In the genomic region with DNA sequence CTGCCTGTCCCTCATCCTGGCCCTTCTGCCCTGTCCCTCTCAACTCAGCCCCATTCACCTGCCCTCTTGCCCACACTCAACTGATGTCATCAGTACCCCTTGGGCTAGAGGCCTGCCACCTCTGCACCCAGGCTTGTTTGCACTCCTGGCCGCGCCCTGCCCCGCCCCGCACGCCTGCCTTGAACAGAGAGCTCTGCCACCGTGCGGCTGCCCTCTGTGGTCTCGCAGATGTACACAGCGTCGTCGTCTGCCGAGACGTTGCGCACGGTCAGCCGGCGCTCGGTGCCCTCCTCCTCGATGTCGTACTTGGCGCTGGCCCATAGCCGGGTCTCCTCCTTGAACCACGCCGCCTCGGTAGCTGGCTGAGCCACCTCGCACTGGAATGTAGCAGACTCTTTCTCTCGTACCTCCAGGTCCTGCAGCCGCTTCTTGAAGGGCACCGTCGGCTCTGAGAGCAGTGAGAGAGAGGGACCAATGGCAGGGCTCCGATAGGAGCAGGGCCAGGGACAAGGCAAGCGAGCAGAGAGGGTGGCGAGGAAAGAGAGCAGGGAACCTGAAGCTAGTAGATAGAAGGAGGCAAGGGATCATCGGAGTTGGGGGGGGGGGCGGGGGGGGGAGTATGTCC, we compare ENCODE assay signal across 8 mouse cellular contexts. TPM values are rescaled to one million over a fixed set of nuclear protein-coding genes. Genes with fewer than 3 reads are reported as not detected.
DNase-seq lines count a peak whose midpoint lies in the region; ATAC-seq lines count a peak whose summit lies in the region.

No protein-coding gene starts in this region.

- H3K27me3 ChIP-seq in heart, embryonic 10.5 days (ENCODE audit: insufficient read depth, poor library complexity, severe bottlenecking): peaks cover 69% of the 10 kb centered on the region
- H3K27me3 ChIP-seq in embryonic facial prominence, embryonic 12.5 days: peaks cover 82% of the 10 kb centered on the region
- peaks cover 57% of the 10 kb centered on the region for H3K27me3 ChIP-seq in intestine, embryonic 14.5 days (replicated peaks; ENCODE audit: control insufficient read depth, insufficient read depth, low read length)
- H3K27me3 ChIP-seq in midbrain, embryonic 13.5 days: peaks cover 64% of the 10 kb centered on the region

- peak overlapping the region; percentile 30; the same call in 1 of the 2 replicates for H3K27ac ChIP-seq in heart, embryonic 10.5 days
- no peak overlapping the region for H3K27ac ChIP-seq in embryonic facial prominence, embryonic 12.5 days
- no peak overlapping the region for H3K27ac ChIP-seq in intestine, embryonic 14.5 days (ENCODE audit: low read depth)
- H3K27ac ChIP-seq in midbrain, embryonic 13.5 days: no peak overlapping the region

- DNase-seq in heart, embryonic 10.5 days (ENCODE audit: low spot score): no peak
- no peak for DNase-seq in heart, postnatal 25 days (ENCODE audit: low spot score)
- DNase-seq in intestine, embryonic 14.5 days (ENCODE audit: low spot score): peak; percentile 65
- no peak for DNase-seq in spleen, adult 18-20 months
- DNase-seq in frontal cortex, adult 2 months (ENCODE audit: extremely low spot score in 1 of 2, low spot score in 1 of 2): no peak
- no peak for DNase-seq in left cerebral cortex, postnatal 25 days (ENCODE audit: low spot score in 2 of 2)

- intact Hi-C loops in heart, postnatal 25 days (cut with DNase I): no loop called here
- intact Hi-C loops in left cerebral cortex, postnatal 25 days (cut with DNase I): no loop called here

- H3K9ac ChIP-seq in embryonic facial prominence, embryonic 12.5 days: no peak overlapping the region
- H3K9ac ChIP-seq in intestine, embryonic 14.5 days (ENCODE audit: low read length): no peak overlapping the region
- no peak overlapping the region for H3K9ac ChIP-seq in midbrain, embryonic 13.5 days (replicated peaks)

- WGBS in heart, embryonic 10.5 days: 11% methylated on average over 34 of the region's 35 CpGs
- WGBS in embryonic facial prominence, embryonic 12.5 days: 4% methylated on average over 34 of the region's 35 CpGs
- 4% methylated on average over 33 of the region's 35 CpGs for WGBS in intestine, embryonic 14.5 days
- WGBS in midbrain, embryonic 13.5 days: 6% methylated on average over 35 of the region's 35 CpGs

- no peaks in the 10 kb centered on the region for H3K9me3 ChIP-seq in heart, embryonic 10.5 days
- no peaks in the 10 kb centered on the region for H3K9me3 ChIP-seq in embryonic facial prominence, embryonic 12.5 days
- H3K9me3 ChIP-seq in intestine, embryonic 14.5 days (ENCODE audit: control insufficient read depth, low read length): no peaks in the 10 kb centered on the region
- no peaks in the 10 kb centered on the region for H3K9me3 ChIP-seq in midbrain, embryonic 13.5 days

- H3K4me2 ChIP-seq in embryonic facial prominence, embryonic 12.5 days (replicated peaks): peak overlapping the region; percentile 44; the same call in 1 of the 2 replicates
- H3K4me2 ChIP-seq in intestine, embryonic 14.5 days (ENCODE audit: low read length): peak overlapping the region; percentile 13; the same call in 1 of the 2 replicates
- peak overlapping the region; percentile 19 for H3K4me2 ChIP-seq in midbrain, embryonic 13.5 days (replicated peaks)

- peaks cover 71% of the 10 kb centered on the region for H3K36me3 ChIP-seq in heart, embryonic 10.5 days
- no peaks in the 10 kb centered on the region for H3K36me3 ChIP-seq in embryonic facial prominence, embryonic 12.5 days
- no peaks in the 10 kb centered on the region for H3K36me3 ChIP-seq in intestine, embryonic 14.5 days (ENCODE audit: control insufficient read depth, insufficient read depth, low read length)
- H3K36me3 ChIP-seq in midbrain, embryonic 13.5 days: no peaks in the 10 kb centered on the region

- H3K4me1 ChIP-seq in heart, embryonic 10.5 days: peaks cover 60% of the 10 kb centered on the region
- peaks cover 9% of the 10 kb centered on the region for H3K4me1 ChIP-seq in embryonic facial prominence, embryonic 12.5 days
- H3K4me1 ChIP-seq in intestine, embryonic 14.5 days (replicated peaks; ENCODE audit: control insufficient read depth, insufficient read depth, low read length): no peaks in the 10 kb centered on the region; the same call in 1 of the 2 replicates
- peaks cover 8% of the 10 kb centered on the region for H3K4me1 ChIP-seq in midbrain, embryonic 13.5 days (replicated peaks)

- peak overlapping the region; percentile 48 for H3K4me3 ChIP-seq in heart, embryonic 10.5 days
- H3K4me3 ChIP-seq in embryonic facial prominence, embryonic 12.5 days: 0 out of 2 replicates have a peak overlapping the region, but pooled peaks have one; percentile 23
- H3K4me3 ChIP-seq in intestine, embryonic 14.5 days (ENCODE audit: low read depth, low read length): 0 out of 2 replicates have a peak overlapping the region, but pooled peaks have one; percentile 11
- H3K4me3 ChIP-seq in midbrain, embryonic 13.5 days (replicated peaks): 0 out of 2 replicates have a peak overlapping the region, but pooled peaks have one; percentile 1

- no peak for ATAC-seq in embryonic facial prominence, embryonic 12.5 days (ENCODE audit: insufficient number of reproducible peaks, insufficient read depth, low FRiP score, low TSS enrichment)
- ATAC-seq in intestine, embryonic 14.5 days (replicated peaks; ENCODE audit: low FRiP score, low TSS enrichment, low read depth): peak; percentile 68
- peak; percentile 34; the same call in 1 of the 2 replicates for ATAC-seq in midbrain, embryonic 13.5 days

RNA-seq across cellular contexts. Expression of a gene that starts 1.7 kb away (rescaled TPM):
- polyA plus RNA-seq in heart, embryonic 10.5 days (2016; fragmentation: Nextera tagmentation; extraction: Ambion mirVana): 20.6 and 36.7 TPM in 2 replicates
- total RNA-seq in heart, postnatal 25 days (2021): 100 to 1,000 TPM; 626 to 647 TPM
- polyA plus RNA-seq in embryonic facial prominence, embryonic 12.5 days (2016; fragmentation: Nextera tagmentation; extraction: Ambion mirVana): 0.28 and 0.69 TPM in 2 replicates
- polyA plus RNA-seq in intestine, embryonic 14.5 days (2014; fragmentation: Nextera tagmentation; extraction: Ambion mirVana): 2.0 and 2.2 TPM in 2 replicates
- polyA plus RNA-seq in midbrain, embryonic 13.5 days (2015; fragmentation: Nextera tagmentation; extraction: Ambion mirVana): 0.04 and 0.08 TPM in 2 replicates
- polyA plus RNA-seq in frontal cortex, adult 2 months (2012; rRNA removed): 1.1 and 1.4 TPM in 2 replicates
- 1 to 10 TPM; 1.2 to 1.5 TPM for total RNA-seq in left cerebral cortex, postnatal 25 days (2021)

RNA-seq across cellular contexts. Expression of a gene that starts 29.1 kb away (rescaled TPM):
- 7.8 and 9.2 TPM in 2 replicates for polyA plus RNA-seq in heart, embryonic 10.5 days (2016; fragmentation: Nextera tagmentation; extraction: Ambion mirVana)
- 10 to 100 TPM; 15.1 to 16.1 TPM for total RNA-seq in heart, postnatal 25 days (2021)
- polyA plus RNA-seq in embryonic facial prominence, embryonic 12.5 days (2016; fragmentation: Nextera tagmentation; extraction: Ambion mirVana): 3.8 TPM in 2 replicates
- 2.4 and 3.1 TPM in 2 replicates for polyA plus RNA-seq in intestine, embryonic 14.5 days (2014; fragmentation: Nextera tagmentation; extraction: Ambion mirVana)
- 7.2 and 7.6 TPM in 2 replicates for polyA plus RNA-seq in midbrain, embryonic 13.5 days (2015; fragmentation: Nextera tagmentation; extraction: Ambion mirVana)
- polyA plus RNA-seq in frontal cortex, adult 2 months (2012; rRNA removed): 6.4 and 7.0 TPM in 2 replicates
- 1 to 10 TPM; 7.1 to 8.8 TPM for total RNA-seq in left cerebral cortex, postnatal 25 days (2021)

RNA-seq across cellular contexts. Expression of a gene that starts 48.5 kb away (rescaled TPM):
- not detected in 2 replicates for polyA plus RNA-seq in heart, embryonic 10.5 days (2016; fragmentation: Nextera tagmentation; extraction: Ambion mirVana)
- 1 to 10 TPM in 1 of 2 experiments, under 1 TPM in 1; 0.98 to 1.5 TPM for total RNA-seq in heart, postnatal 25 days (2021)
- 0.50 and 1.00 TPM in 2 replicates for polyA plus RNA-seq in embryonic facial prominence, embryonic 12.5 days (2016; fragmentation: Nextera tagmentation; extraction: Ambion mirVana)
- 0.42 and 0.55 TPM in 2 replicates for polyA plus RNA-seq in intestine, embryonic 14.5 days (2014; fragmentation: Nextera tagmentation; extraction: Ambion mirVana)
- polyA plus RNA-seq in midbrain, embryonic 13.5 days (2015; fragmentation: Nextera tagmentation; extraction: Ambion mirVana): 0.35 TPM in 1 of 2 replicates, not detected in the other
- polyA plus RNA-seq in frontal cortex, adult 2 months (2012; rRNA removed): 13.8 and 16.7 TPM in 2 replicates
- 10 to 100 TPM in 1 of 2 experiments, 1 to 10 TPM in 1; 9.8 to 12.2 TPM for total RNA-seq in left cerebral cortex, postnatal 25 days (2021)

RNA-seq across cellular contexts. Expression of a gene that starts 57.5 kb away (rescaled TPM):
- polyA plus RNA-seq in heart, embryonic 10.5 days (2016; fragmentation: Nextera tagmentation; extraction: Ambion mirVana): 127 and 152 TPM in 2 replicates
- total RNA-seq in heart, postnatal 25 days (2021): 10 to 100 TPM; 85.4 to 92.6 TPM
- polyA plus RNA-seq in embryonic facial prominence, embryonic 12.5 days (2016; fragmentation: Nextera tagmentation; extraction: Ambion mirVana): 124 and 125 TPM in 2 replicates
- 142 and 143 TPM in 2 replicates for polyA plus RNA-seq in intestine, embryonic 14.5 days (2014; fragmentation: Nextera tagmentation; extraction: Ambion mirVana)
- polyA plus RNA-seq in midbrain, embryonic 13.5 days (2015; fragmentation: Nextera tagmentation; extraction: Ambion mirVana): 155 and 159 TPM in 2 replicates
- polyA plus RNA-seq in frontal cortex, adult 2 months (2012; rRNA removed): 232 and 250 TPM in 2 replicates
- 100 to 1,000 TPM; 124 to 134 TPM for total RNA-seq in left cerebral cortex, postnatal 25 days (2021)
